18 mouse cellular contexts compared by ENCODE assay signal in genomic region chr6:8640863-8641262, GRCm38 (mm10).
DNase-seq lines count a peak whose midpoint lies in the region; ATAC-seq lines count a peak whose summit lies in the region.
"Had no signal": no experiment of that assay in that cellular context is flagged by ENCODE, and none has a peak within 500 bp of the region (broad histone marks: within the 10 kb centered on the region; RNA-seq: fewer than 3 reads in every experiment).

No protein-coding gene starts in this region.

- DNase-seq in 416B (ENCODE audit: low read depth), result peak; percentile 31
- DNase-seq in CD4-positive helper T cell, adult 2 months (ENCODE audit: low read depth, low spot score), result peak; percentile 39
- DNase-seq in natural killer cell, adult 2 months (ENCODE audit: low spot score in 2 of 2), result peak; percentile 35 to 64
- DNase-seq in kidney, adult 18-20 months, result no peak
- DNase-seq in left cerebral cortex, adult 11 months (ENCODE audit: low spot score), result no peak
- DNase-seq: adrenal gland, adult 8-10 months; adrenal gland, postnatal 25 days; cerebellum, adult 11-12 months; cerebellum, adult 8-10 months; cerebellum, postnatal 10 days; cerebellum, postnatal 36 days; embryo, embryonic 11 days; forebrain, postnatal 0 days; gastrocnemius, adult 2 months; gastrocnemius, postnatal 14 days had no signal

- peak; percentile 49; the same call in 1 of the 2 replicates for ATAC-seq in megakaryocyte, adult 5-6 weeks (ENCODE audit: poor library complexity, severe bottlenecking)
- ATAC-seq: activated CD4-positive, CD25-positive, alpha-beta regulatory T cell, adult 4 months; forebrain, embryonic 14.5 days; forebrain, postnatal 0 days had no signal

Comparison
In these comparisons a context has a peak if more than half of its experiments do, and no peak if none do; other contexts are left out.
1. DNase-seq: peak in 416B (single experiment), CD4-positive helper T cell, adult 2 months (single experiment) and natural killer cell, adult 2 months (2 of 2); none in kidney, adult 18-20 months (single experiment) and left cerebral cortex, adult 11 months (single experiment).